Mouse (Mus musculus): ENCODE measurements at regions not wholly inside any gene's neighbourhood (a gene's known extent, or its start where the extent isn't known, plus 50 kb on each side); places are given as distances from the start of the nearest gene placed in this dataset.

DNA sequence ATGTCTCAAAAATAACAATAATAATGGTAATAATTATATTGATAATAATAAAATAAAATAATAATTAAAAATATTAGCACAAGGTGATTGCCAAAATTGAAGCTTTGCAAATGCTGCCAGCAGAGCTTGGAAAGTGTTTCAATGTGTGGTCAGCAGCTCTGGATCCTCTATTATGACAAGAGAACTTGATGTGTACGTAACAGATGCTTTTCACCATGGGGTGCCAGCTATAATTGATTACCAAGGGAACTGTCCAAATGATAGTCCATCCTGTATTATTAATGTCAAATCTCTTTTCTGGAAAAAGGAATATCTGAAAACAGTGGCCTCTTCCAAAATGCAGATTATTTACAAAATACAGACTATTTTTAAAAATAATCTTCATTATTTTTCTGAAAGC lies 419.2 kb downstream of the Plk2 start:
- no peak for DNase-seq

DNA sequence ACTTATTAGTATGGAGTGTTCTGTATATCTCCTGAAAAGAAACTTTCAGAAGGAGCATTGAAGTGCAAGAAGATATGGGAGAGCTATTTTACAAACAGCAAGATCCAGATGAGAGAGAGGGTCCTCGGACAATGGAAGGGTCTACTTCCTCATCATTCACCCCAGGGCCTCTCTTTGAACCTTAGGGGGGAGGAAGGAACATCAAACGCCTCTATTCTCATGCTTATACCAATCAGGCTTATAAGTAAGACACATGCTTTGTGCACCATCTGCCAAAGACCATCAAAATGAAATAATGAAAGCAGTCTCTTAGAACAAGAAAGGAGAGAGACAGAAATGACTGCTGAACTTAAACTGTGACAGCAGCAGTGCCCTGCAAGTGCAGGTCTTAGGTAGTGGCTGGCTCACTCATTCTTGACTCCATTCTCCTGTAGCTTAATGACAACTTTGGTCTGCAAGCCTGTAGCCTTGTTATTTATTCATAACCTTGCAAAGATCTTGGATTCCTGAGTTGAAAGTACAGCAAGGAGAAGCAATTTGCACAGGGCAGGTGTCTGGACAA lies 424.5 kb downstream of the Plk2 start:
- DNase-seq = no peak

DNA sequence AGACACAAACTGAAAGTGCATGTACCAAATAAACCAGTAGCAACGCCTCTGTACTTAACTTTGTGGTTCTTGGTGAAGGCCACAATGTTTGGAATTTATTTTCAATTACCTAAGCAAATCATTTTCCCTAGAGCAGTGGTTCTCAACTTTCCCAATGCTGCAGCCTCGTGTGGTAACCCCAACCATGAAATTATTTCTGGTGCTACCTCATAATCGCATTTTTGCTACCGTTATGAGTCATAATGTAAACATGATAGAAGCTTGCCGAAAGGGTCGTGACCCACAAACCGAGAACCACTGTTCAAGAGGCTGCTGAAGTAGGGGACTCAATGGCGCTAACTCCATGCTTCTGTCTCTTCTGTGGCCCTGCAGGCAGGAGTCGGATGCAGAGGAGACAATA lies 429.9 kb upstream of the Actbl2 start:
- DNase-seq = no peak

DNA sequence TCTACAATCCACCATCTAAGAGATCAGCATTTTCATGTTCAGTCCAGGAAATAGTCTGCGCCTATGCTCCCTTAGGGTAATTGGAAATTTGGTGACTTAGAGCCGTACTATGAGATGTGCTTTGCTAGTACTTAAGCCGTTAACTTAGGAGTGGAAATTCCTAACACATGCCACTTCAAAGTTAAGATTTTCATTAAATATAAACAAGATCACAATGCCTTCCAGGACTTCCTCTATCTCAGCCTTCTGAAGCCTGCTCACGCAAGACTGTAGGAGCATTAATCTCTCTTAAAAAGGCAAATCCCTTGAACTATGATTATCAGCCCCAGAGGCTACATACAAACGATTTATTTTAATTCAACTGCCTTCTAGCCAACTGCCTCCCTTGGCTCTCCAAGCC lies 422.4 kb upstream of the Actbl2 start:
- no peak for DNase-seq

DNA sequence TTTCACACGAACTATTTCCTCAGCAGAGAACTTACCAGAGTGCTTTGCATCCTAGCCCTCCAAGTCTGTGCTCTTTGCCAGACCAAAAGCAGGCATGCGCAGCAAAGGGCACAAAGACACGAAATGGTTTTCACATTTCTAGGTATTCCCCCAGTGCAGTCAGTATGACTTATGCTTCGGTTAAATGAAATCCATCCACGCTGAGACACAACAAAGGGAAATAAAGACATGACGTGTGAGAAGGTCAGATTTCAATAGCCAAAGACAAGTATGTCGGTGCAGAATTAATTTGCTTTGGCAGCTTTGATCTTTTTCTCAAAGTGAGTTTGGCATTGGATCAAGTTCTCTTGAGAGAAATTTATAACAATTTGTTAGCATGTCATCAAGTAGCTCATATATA lies 417.9 kb upstream of the Actbl2 start:
- no peak for DNase-seq

DNA sequence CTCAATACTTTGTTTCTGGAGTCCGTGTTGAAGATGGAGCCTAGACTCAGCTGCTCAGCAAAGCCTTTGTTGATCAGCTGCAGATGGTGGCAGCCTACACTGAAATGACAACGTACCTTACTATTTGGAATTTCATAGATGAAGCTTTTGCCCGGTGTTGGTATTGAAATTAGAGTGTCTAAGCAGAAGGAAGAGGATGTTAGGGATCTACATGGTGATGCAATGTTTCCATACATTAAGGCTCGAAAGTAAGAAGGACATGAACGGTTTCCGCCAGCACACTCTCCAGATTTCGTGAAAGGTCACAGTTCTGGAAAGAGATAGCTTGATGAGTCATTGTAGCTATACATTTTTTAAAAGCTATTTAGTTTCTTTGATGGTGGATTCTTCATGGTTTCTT lies 412.9 kb upstream of the Actbl2 start:
- DNase-seq = no peak

DNA sequence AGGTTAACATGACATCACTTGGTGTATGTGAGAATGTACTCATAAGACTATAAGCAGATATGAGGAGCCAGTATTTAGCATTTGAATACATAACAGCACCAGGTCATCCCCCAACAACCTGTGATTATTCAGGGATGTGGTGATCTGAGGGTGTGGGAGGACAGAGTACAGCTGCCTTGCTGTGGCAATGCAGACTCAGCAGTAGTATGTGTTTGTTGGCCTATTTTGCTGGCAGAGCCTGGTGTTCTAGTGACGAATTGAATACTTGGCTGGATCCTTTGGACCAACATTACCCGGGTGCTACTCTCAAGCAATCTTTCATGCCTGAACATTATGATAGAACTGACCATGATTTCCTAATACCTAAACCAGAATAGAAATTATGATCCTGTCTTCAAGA lies 409.1 kb upstream of the Actbl2 start:
- peak; percentile 9 for DNase-seq

DNA sequence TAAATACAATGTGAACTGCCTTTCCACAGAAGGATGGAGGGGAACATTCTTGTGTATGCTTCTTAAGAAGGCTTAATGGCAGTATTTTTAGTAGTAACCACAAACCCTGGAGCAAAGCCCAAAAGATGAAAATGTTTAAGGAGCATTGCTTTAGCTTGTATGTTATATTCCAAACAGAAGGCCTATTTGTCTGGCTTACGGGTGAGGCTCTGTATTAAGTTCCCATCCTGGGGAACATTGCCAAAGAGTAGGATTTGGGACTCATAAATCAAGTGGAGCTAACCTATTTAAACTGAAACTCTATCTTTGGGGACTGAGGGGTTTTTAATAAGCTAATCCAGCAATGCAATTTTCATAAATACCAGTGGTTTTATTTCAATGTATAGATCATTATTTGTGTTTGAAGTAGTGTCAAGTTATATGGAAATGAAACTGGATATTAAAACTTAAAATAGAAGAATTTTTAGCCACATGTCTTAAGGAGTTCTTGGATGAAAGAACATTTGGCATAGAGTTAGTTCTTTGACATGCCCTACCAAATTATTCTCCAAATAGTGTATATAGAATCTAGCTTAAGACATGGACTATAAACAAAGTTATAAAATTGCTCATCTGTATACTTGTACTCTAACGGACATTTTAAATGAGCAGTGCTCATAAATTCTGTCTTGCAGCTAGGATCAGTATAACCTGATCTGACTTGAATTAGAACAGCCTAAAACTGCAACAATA lies 401.7 kb upstream of the Actbl2 start:
- no peak for DNase-seq

DNA sequence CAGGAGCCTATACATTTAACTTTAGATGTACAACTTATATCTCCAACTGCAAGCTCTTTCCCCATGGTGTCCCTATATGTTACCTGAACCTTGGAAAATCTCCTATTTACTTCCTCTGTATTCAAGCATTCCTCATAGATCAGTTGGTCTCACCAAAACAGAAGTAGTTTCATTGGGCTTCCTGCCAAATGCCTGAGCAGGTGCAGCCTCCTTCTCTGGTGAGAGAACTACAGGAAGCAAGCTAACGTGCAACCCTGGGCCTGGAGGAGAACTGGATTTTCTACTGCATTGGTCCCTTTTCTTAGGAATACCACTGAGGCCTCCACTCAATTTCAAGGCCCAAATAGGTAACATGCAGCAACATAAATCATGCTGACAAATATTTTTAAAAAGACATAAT lies 400.6 kb upstream of the Actbl2 start:
- no peak for DNase-seq

DNA sequence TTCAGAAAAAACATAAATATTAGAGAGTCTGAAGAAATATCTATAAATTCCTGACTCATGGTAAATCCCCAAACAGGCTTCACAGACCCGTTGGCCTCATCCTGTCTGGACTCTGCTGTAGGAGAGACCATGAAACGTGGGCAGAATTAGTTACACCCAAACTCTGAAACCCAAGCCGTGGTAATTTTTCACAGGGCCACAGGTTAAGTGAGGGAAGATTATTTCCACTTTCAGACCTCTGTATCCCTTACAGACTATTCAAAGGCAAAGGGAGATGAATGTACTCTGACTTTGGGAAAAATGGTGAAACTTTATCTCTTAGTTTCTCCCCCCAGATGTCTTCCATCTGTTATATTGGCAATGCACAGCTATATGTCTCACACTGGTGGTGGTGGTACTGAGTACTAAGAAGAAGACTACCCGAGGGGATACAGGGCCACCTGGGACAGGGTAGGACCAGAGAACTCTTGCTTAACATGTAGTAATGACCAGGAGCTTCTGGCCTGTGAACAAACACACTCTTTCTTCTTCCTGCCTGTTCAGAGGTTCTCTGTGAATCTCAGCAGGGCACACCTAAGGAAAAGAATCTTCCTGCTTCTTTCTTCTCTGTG lies 388.8 kb upstream of the Actbl2 start:
- DNase-seq = no peak

DNA sequence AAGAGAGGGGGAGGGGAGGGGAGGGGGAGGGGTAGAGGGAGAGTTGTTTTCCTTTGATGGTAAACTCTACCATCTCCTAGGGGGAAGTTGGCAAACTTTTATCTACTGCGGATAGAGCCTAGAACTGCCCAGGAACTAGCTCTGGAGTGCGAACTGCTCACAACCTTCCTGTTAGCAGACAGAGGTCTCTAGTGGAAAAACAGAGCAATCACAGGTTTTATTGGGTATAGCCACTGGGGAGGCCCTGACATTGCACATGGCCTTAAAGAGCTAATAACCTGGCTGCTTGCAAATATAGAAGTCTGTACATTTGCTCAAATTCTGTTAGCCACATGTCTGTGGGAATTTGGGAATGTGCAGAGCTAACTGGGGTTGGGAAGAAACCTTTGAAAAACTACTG lies 388.1 kb upstream of the Actbl2 start:
- peak; percentile 15 for DNase-seq

DNA sequence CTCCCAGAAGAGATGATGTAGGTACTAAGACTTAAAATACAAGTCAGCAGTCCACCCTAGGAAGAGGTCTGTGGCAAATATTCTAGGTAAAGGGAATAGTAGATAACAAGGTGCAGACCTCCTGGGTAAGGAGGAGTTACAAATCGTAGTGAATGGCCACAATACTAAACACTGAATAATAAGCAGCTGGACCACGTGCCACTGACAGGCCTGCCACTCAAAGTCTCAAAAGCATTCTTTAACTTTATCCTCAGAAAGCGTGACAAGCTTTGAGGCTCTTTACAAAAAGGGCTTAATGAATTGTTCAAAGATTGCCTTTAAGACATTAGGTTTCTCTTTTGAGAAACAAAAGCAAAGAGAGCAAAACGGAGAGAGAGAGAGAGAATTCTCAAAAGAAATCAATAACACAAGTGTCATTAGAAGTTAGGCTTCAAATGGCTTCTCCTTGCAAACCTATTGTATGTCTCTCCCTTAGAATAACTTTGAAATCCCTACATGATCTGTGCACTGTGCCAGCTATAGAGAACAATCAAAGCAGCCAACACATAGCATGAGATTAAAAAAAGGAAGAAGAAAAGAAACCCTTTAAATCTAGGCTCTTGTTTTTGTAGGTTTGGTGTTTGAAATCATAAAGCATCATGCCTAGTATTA lies 383.6 kb upstream of the Actbl2 start:
- DNase-seq = no peak

DNA sequence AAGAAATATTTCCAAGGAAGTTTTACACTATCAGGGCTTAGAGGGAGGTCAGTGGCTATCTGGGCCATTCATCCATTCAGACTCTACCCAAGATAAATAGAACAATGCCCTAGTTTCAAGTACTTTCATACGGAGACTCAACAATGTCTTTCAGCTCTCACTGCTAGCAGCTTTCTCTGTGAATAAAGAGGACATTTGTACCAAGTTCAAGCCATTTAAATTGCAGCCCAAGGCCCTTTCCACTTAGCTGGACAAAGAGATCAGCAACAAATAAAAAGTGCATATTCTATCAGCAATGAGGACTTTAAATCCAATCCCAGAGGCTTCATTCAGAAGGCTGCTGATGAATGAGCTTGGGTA lies 383.1 kb upstream of the Actbl2 start:
- DNase-seq = no peak

DNA sequence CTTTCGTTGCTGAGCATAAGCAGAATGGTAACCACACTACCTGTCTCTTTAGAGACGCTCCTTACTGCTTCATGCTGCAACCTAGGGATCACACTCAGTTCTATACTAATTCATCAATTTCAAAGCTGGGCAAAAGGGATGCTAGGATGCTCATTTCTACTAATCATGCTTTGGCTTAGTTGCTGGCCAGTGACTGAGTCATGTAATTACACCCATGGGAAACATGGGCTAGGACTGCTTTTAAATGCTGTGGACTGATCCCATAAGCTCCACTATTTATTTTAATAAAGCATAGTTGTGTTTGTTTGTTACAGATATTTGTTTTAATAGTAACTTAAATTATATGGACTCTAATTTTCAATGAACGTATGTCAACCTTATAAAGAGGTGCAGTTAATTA lies 373.2 kb upstream of the Actbl2 start:
- DNase-seq = no peak

DNA sequence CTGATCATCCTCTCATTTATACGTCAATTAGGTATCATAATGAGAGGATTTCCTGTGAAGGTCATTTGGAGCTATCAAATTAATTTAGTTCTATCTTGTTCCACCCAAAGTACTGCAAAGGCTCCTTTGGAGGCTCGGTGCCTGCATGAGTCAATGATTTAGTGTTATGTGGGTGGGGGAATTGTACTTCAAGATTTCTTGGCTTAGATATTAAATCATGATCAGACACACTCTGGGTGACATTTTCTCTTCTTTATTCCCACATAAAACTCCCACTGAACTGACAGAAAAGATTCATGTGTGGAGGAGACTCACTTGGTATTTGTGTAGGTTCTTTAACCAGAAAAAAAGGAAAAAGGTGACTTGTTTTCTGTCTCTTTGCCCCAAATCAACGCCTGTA lies 372.6 kb upstream of the Actbl2 start:
- DNase-seq = no peak

DNA sequence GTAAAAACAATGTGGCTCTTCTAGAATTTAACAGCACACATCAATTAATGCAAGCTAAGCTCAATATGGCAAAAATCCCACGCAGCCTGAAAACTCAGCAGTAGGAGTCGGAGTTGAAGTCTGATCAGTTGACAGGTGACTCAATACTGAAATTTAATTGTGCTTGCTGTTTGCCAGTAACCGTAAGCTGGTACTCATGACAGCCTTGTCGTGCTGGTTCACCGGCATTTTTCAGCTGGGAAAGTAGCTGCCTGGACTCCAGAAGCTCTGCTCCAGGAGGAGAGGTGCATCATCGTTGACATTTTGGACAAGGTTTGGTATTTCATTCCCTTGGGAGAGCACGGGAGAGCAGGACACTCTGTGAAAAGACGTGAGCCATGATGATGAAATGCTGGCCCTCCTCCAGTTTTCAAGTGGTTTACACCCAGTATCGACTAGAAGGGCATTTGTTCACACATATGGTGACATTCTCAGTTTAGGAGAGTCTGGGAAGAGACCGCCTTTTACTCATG lies 372.1 kb upstream of the Actbl2 start:
- no peak for DNase-seq

DNA sequence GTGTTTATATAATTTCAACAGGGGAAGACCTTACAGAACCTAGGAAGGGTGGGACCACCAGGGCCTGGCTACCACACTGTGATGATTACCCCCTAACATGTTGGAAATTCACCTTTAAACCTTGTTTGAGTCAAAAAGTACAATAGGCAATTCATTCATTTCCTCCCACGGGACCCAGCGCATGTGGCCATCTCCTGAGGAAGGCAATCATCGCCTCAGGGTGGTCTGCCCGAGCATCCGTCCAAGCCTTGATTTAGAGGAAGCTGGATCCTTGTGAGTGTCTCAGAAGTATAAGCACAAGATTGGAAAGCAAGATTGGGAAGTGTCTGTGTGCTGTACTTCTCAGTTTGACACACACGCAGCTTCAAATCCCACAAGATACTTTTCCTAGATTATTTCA lies 360.9 kb upstream of the Actbl2 start:
- peak; percentile 50 for DNase-seq

DNA sequence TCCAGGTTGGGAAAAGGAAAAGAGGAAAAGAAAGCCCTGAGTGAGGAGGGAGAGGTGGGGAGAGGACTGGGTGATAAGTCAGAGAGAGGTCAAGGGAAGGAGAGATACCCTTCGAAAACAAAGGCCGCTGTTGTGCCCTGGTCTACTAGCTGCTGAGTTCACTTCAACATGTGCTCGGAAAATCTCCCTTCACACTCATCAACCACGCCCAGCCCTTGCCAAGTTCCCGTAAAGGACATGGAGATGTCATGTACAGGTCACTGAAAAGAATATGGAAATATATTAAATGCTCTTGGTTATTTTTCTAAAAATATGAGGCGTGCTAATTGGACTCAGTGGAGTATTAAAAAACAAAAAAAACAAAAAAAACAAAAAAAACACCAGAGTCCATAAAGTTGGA lies 359.5 kb upstream of the Actbl2 start:
- no peak for DNase-seq

DNA sequence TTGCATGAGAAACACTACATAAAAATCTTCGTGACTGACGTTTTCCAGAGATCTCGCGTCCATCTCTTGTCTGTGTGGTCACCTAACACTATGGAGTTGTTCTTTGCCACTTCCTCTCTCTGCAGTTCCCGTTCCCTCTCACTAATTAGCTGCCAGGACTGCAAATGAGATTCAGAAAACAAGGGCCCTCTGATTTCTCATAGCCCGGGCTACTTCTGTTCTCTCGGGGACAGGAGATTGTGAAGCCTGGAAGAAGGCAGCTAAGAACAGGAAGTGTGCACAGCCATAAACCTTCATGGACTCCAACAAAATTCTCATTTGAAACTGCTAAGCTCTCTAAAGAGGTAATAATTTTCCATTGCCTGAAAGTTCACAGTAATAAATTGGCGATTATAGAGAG lies 358.9 kb upstream of the Actbl2 start:
- DNase-seq = peak; percentile 25

DNA sequence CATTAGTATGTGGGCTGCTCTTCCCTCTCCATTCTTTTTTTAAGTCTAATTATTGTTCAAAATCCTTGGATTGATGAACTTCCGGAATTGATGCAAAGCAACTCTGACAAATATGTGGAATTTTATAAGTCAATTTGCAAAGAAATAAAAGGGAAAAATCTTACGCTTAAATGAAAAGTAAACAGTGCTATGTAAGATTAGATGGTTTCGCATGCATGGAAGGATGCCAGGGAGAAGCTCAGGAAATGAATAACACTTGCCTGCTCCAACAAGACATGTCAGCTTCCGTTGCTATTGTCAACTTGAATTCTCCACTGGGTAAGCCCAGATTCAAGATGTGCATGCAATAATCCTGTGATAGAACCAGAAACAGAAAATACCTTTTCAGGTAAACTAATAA lies 357.2 kb upstream of the Actbl2 start:
- DNase-seq = peak; percentile 71

DNA sequence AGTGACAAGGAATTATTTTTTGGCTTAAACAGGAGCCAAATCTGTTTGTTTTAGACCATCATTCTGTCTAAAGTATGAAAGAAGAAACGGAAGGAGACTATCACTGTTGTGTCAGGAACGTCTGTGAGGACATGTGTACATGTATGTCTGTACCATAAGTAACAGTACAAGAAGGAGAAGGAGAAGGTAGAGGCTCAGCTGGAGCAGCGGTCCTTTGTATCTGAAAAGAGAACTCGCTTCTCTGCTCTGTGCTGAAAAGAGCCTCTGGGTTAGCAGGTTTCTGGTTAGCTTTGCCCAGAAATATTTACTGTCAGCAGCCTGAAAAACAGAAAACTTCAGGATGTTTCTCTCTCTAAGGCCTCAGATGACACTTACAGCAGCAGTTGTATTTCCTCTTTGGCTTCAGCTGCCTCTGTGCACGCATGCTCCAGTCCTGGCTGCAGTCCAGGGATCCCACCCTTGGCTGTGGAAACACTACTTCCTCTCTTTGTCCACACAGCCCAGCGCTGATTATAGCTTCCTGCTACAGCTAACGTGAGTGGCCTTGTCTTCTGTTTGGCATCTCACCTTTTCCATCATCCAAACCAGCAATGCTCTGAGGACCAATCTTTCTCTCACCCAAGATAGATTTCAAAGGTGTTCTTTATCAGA lies 351.7 kb upstream of the Actbl2 start:
- DNase-seq = peak; percentile 97

DNA sequence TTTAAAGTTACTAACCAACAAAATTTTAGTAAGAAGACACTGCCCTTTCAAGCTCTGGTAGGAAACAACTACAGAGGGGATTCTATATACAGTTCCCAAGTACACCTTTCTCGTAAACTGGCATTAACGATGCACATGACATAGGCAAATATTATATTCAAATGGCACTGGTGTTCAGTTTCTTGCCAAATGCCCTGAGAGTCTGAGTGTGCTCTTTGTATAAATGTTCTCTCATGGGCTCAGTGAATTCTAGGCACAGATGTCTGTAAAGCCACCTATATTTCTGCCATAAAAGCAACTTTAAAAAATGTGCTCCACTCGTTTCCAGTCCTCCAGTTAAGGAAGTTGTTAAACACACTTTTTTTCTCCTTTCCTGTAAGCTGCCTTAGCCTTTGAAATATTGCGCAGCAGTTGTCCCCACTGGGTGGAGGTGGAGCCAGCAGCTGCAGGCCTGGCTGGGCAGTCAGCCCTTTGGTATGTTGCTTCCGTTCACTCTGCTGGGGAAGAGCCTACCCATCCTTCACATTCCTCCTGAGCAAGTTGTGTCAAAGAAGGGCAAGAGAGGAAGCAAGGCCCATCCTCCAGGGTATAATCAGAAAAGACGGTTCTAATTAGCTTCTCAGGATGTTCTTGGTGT lies 347.4 kb upstream of the Actbl2 start:
- peak; percentile 73 for DNase-seq

DNA sequence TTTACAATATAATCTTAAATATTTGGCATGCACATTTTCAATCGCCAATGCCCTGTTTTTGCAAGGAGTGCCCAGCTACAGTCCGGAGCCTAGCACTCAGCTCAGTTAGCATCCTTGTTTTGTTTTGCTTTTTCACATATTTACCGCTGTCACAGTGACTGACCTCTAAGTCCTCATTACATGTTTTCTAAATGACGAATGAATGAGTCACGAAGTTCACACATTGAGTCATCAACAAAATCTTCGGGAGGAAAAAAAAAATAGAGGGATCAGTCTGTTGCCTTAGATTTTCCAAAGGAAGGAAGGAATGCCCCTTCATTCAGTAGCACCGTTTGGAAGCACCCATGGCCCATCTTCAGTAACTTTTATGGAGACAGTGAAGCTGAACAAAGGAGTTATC lies 342.9 kb upstream of the Actbl2 start:
- no peak for DNase-seq
